Mouse (Mus musculus) embryonic facial prominence, embryonic 15.5 days (tissue): ENCODE results near the gene Elovl3. TPM values are rescaled to one million over a fixed set of nuclear protein-coding genes. Genes with fewer than 3 reads are reported as not detected.

Experiments used
- ATAC-seq: fragments of 200-750 bp; cut with Nextera tagmentation; 2 replicates; pipeline ENCODE4 v1.8.0; 2017; ENCODE audit warnings: low read depth, moderate TSS enrichment; ENCODE audit not compliant: insufficient number of reproducible peaks, low FRiP score, low TSS enrichment
- H3K27ac ChIP-seq: fragments of 300-500 bp; sonication (generic); replicated peaks from 2 replicates; pipeline ENCODE4 v1.5.1; 2015; ENCODE audit warnings: mild to moderate bottlenecking, inconsistent platforms
- H3K27me3 ChIP-seq: fragments of 300-500 bp; sonication (generic); 2 replicates; pipeline ENCODE4 v1.6.1; 2015; ENCODE audit warnings: inconsistent platforms
- H3K36me3 ChIP-seq: fragments of 300-500 bp; sonication (generic); 2 replicates; pipeline ENCODE4 v1.6.1; 2015; ENCODE audit warnings: mild to moderate bottlenecking, inconsistent platforms
- H3K4me1 ChIP-seq: fragments of 300-500 bp; sonication (generic); 2 replicates; pipeline ENCODE4 v1.6.1; 2015; ENCODE audit warnings: inconsistent platforms
- H3K4me2 ChIP-seq: fragments of 300-500 bp; sonication (generic); replicated peaks from 2 replicates; pipeline ENCODE4 v1.6.1; 2015; ENCODE audit warnings: mild to moderate bottlenecking, inconsistent platforms
- H3K4me3 ChIP-seq: fragments of 300-500 bp; sonication (generic); replicated peaks from 2 replicates; pipeline ENCODE4 v1.5.1; 2015; ENCODE audit warnings: mild to moderate bottlenecking, inconsistent platforms
- H3K9ac ChIP-seq: fragments of 300-500 bp; sonication (generic); 2 replicates; pipeline ENCODE4 v1.6.1; 2015; ENCODE audit warnings: inconsistent platforms
- H3K9me3 ChIP-seq: fragments of 300-500 bp; sonication (generic); replicated peaks from 2 replicates; pipeline ENCODE4 v1.6.1; 2016; ENCODE audit warnings: inconsistent platforms
- WGBS: fragments of 180-500 bp; shearing (Covaris S2); methylation state at CpG from one replicate; pipeline ENCODE4 v1.1.7; 2015; 5-methylcytosine and 5-hydroxymethylcytosine counted together
- polyA plus RNA-seq: library from polyadenylated mRNA; unstranded; fragments of >200 nt; fragmentation: Nextera tagmentation; extraction: Ambion mirVana; gene quantifications from 2 replicates; pipeline ENCODE4 v1.2.1, GENCODE M21; 2015

Gene Elovl3
- polyA plus RNA-seq, 1 experiment from 2014 or later = 1.6 TPM

DNA sequence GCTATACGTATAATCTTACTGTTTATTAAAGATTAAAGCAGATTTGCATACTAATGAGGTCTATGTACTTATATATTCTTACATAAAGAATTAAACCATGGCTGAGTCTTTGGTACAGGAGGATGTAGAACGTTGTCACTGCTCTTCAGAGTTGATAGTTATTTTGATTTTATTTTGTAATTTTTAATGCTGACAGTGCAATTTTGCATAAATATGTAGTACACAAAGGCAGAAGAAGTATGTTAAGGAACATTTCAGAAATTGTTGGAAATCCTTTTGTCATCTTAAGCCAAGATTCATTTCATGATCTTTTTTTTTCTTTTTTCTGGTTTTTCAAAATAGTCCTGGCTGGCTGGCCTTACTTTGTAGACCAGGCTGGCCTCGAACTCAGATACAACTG, 37.7 kb downstream of the Elovl3 start:
- no peaks in the 10 kb centered on the region for H3K27me3 ChIP-seq
- no peaks in the 10 kb centered on the region; the same call in 1 of the 2 replicates for H3K4me1 ChIP-seq
- 84% methylated on average over 3 of the region's 3 CpGs for WGBS
- H3K36me3 ChIP-seq = peaks cover 47% of the 10 kb centered on the region
- H3K9me3 ChIP-seq = no peaks in the 10 kb centered on the region
- H3K27ac ChIP-seq = no peak overlapping the region
- no peak overlapping the region for H3K4me2 ChIP-seq
- ATAC-seq = no peak
- H3K9ac ChIP-seq = no peak overlapping the region
- no peak overlapping the region for H3K4me3 ChIP-seq

DNA sequence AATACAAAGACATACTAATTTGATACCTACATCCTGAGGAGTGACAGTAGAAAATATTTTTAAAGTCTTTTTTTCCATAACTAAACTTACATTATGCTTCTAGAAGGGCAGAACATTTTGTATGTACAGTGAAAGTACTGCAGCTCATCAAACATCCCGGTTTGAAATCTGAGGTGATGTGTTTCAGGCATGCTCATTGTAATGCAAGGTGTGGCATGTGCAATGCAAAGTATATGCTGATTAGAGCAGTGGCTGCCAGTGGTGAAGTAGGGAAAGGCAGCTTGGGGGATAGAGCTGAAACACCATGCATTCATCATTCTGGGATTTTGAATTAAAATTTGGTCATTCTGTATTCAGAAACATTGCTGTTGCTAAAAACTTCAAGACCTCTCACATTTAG, 38.2 kb downstream of the Elovl3 start:
- Histone ChIP-seq H3K4me3 (no peak overlapping the region), H3K4me1 (no peaks in the 10 kb centered on the region; the same call in 1 of the 2 replicates), H3K36me3 (peaks cover 42% of the 10 kb centered on the region), H3K27ac (no peak overlapping the region), H3K4me2 (no peak overlapping the region), H3K9ac (no peak overlapping the region), H3K27me3 (no peaks in the 10 kb centered on the region), H3K9me3 (no peaks in the 10 kb centered on the region)
- 52% methylated on average over 1 of the region's 1 CpGs for WGBS
- no peak for ATAC-seq

DNA sequence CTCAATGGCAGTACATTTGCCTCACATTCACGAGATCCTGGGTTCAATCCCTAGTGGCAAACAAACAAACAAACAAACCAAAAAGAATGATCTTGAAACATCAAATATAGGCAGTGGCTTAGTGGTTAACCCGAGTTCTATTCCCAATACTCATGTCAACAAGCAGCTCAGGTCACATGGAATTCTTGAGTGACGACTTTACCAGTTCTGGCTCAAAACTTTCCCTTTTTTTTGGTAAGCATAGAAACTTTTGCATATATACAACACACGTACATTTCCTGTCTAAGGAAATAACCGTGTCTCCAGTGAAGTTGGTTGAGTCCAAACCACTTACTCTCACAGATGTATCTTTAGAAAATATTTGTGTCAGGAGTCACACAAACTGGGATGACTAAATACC, 40.8 kb downstream of the Elovl3 start:
- no peak for ATAC-seq
- H3K4me3 ChIP-seq = no peak overlapping the region
- peaks cover 24% of the 10 kb centered on the region for H3K36me3 ChIP-seq
- H3K9ac ChIP-seq = no peak overlapping the region
- no peaks in the 10 kb centered on the region for H3K9me3 ChIP-seq
- H3K4me2 ChIP-seq = no peak overlapping the region
- no peaks in the 10 kb centered on the region for H3K27me3 ChIP-seq
- H3K4me1 ChIP-seq = no peaks in the 10 kb centered on the region; the same call in 1 of the 2 replicates
- H3K27ac ChIP-seq = no peak overlapping the region
- 79% methylated on average over 5 of the region's 5 CpGs for WGBS

DNA sequence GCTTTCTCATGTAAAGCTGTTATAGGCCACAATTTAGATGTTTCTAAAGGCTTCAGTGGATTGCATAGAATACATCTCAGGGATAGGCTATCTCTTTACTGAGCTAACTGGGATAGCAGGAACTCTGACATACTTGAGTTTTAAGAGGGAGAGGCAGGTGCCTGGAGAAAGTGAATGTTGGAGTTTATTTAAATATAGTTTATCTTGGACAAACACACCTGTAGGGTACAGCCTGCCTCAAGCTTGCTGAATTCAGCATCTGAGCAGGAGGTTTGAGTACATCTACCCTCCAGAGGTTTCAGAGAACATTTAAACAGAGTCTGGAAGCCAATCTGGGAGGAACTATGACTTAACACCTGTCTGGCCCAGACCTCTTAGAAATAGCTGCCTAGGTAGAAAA, 43.5 kb downstream of the Elovl3 start:
- Histone ChIP-seq H3K27me3 (no peaks in the 10 kb centered on the region), H3K4me3 (no peak overlapping the region), H3K36me3 (peaks cover 21% of the 10 kb centered on the region), H3K27ac (no peak overlapping the region), H3K9ac (no peak overlapping the region), H3K9me3 (no peaks in the 10 kb centered on the region), H3K4me2 (no peak overlapping the region), H3K4me1 (no peaks in the 10 kb centered on the region)
- ATAC-seq = no peak

DNA sequence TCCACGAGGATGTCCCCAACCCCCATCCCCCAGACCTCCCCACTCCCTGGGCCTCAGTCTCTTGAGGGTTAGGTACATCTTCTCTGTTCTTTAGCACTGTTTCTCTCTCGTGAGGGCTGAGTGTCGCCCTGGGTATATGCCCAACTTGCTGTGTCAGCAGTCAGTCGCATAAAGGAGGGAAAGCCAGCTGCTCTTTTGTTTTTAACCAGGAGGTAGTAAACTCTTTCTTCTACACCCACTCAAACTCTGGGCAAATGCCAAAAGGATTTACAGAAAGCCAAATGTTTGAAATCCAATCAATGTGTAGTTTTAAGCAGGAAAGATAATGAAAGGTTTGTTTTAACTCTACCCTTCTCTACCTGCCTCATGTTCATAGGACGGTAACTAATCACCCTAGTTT, 45.3 kb downstream of the Elovl3 start:
- no peaks in the 10 kb centered on the region for H3K4me1 ChIP-seq
- H3K9me3 ChIP-seq = no peaks in the 10 kb centered on the region
- H3K27ac ChIP-seq = no peak overlapping the region
- H3K36me3 ChIP-seq = peaks cover 7% of the 10 kb centered on the region; the same call in 1 of the 2 replicates
- no peak overlapping the region for H3K9ac ChIP-seq
- no peak overlapping the region for H3K4me2 ChIP-seq
- ATAC-seq = no peak
- no peak overlapping the region for H3K4me3 ChIP-seq
- no peaks in the 10 kb centered on the region for H3K27me3 ChIP-seq
- 52% methylated on average over 5 of the region's 5 CpGs for WGBS

DNA sequence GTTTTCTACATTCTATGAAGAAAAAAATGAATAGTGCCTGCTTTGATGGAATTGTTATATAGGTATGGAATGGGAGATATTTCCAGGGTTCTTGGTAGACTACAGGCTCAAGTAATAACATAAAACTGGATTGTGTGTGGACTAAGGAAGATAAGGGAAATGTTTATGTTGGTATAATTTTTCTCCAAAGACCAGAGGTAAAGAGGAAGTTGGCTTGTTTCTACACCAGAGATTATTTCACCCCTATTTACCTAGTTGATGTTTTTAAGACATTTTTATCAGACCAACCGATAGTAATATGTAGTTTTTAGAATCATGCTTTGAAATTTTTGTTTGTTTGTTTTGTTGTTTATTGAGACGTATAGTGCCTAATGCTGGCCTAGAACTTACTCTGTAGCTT, 48.6 kb downstream of the Elovl3 start:
- Histone ChIP-seq H3K27ac (no peak overlapping the region), H3K27me3 (no peaks in the 10 kb centered on the region), H3K4me1 (no peaks in the 10 kb centered on the region), H3K9me3 (no peaks in the 10 kb centered on the region), H3K9ac (no peak overlapping the region), H3K4me3 (no peak overlapping the region), H3K36me3 (peaks cover 6% of the 10 kb centered on the region), H3K4me2 (no peak overlapping the region)
- no peak for ATAC-seq
- 87% methylated on average over 2 of the region's 2 CpGs for WGBS

DNA sequence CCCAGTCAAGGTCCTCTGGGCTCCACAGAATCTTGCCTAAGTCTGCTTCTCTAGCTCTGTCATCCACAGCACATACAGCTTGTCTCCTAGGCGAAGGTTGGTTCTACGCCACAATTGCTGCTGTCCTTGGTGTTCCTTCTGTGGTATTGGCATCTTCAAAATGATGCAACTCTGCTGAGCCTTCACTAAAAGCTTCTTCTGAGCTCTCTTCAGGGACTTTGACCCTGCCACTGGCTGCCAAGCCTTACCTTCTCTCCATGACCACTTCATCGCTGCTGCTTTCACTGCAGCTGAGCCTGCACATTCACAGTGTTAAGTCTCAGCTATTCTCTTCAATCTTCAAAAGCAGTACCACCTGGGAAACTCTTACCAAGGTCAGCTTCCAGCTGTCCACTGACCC, 50.5 kb downstream of the Elovl3 start:
- no peak for ATAC-seq
- peaks cover 6% of the 10 kb centered on the region for H3K36me3 ChIP-seq
- H3K9ac ChIP-seq = no peak overlapping the region
- no peaks in the 10 kb centered on the region for H3K27me3 ChIP-seq
- no peak overlapping the region for H3K27ac ChIP-seq
- H3K4me2 ChIP-seq = no peak overlapping the region
- no peaks in the 10 kb centered on the region for H3K4me1 ChIP-seq
- WGBS = 95% methylated on average over 3 of the region's 3 CpGs
- no peak overlapping the region for H3K4me3 ChIP-seq
- no peaks in the 10 kb centered on the region for H3K9me3 ChIP-seq

Other genes starting within 250 kb of the Elovl3 start
- 16.6 and 20.5 TPM in 2 replicates for gene Armh3, start 133.4 kb upstream of the Elovl3 start, polyA plus RNA-seq
- gene Hps6, start 128.4 kb upstream of the Elovl3 start, polyA plus RNA-seq = 8.7 and 10.1 TPM in 2 replicates
- gene Pprc1, start 87.0 kb upstream of the Elovl3 start, polyA plus RNA-seq = 37.0 and 38.3 TPM in 2 replicates
- 114 and 120 TPM in 2 replicates for gene Ldb1, start 86.7 kb upstream of the Elovl3 start, polyA plus RNA-seq
- gene Nolc1, start 56.0 kb upstream of the Elovl3 start, polyA plus RNA-seq = 74.1 and 76.9 TPM in 2 replicates
- 10.4 and 12.4 TPM in 2 replicates for gene Pitx3, start 16.4 kb downstream of the Elovl3 start, polyA plus RNA-seq
- 61.2 and 67.1 TPM in 2 replicates for gene Gbf1, start 20.6 kb downstream of the Elovl3 start, polyA plus RNA-seq
- gene Nfkb2, start 172.4 kb downstream of the Elovl3 start, polyA plus RNA-seq = 15.3 and 16.1 TPM in 2 replicates
- 9.8 and 11.0 TPM in 2 replicates for gene Psd, start 195.3 kb downstream of the Elovl3 start, polyA plus RNA-seq
- 16.4 TPM in 2 replicates for gene Fbxl15, start 196.3 kb downstream of the Elovl3 start, polyA plus RNA-seq
- gene Cuedc2, start 206.8 kb downstream of the Elovl3 start, polyA plus RNA-seq = 167 and 168 TPM in 2 replicates
- 4.3 and 4.4 TPM in 2 replicates for gene Mfsd13a, start 209.2 kb downstream of the Elovl3 start, polyA plus RNA-seq
- gene 2310034G01Rik, start 218.4 kb downstream of the Elovl3 start, polyA plus RNA-seq = 3.5 and 5.3 TPM in 2 replicates